Mouse (Mus musculus) ES-E14 (cell line): ENCODE data around the gene Ascc1.

Source experiments
- HCFC1 ChIP-seq: IDR thresholded peaks from 2 replicates; pipeline ENCODE4 v1.6.1; 2012; ENCODE audit warnings: low read length, inconsistent platforms, borderline replicate concordance; ENCODE audit not compliant: insufficient read depth
- MAFK ChIP-seq: IDR thresholded peaks from 2 replicates; pipeline ENCODE4 v1.6.1; 2014; ENCODE audit warnings: mild to moderate bottlenecking, low read depth, low read length, inconsistent platforms; ENCODE audit not compliant: insufficient read depth

DNA sequence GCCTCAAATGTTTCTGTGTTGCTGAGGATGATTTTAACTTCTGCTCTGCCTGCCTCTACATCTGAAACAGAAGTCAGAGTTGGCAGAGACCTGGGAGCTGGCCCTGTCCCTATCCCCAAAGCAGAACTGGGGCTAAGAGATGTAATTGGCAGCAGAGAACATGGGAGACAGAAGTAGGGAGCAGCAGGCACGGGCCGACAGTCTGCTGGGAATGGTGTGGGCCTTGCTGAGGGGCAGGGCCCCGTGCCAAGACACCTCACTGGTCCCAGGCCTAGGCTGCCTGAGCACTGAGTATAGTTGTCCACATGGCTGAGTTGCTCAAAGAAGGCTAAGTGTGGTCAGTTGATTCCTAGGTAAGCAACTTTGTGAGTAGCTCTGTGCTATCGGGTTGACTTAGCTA, 81.5 kb downstream of the Ascc1 start:
- TF ChIP-seq MAFK (no peak), HCFC1 (no peak)
